Mouse (Mus musculus): ENCODE data around the gene Tmem200b.
A peak's percentile ranks its signal among the peaks of the same experiment; 100 is the strongest.

Gene Tmem200b

GRCm38 (mm10) chr4:131921461-131922346 is at the start of gene Tmem200b:
Tmem200b (plus strand) TSS chr4:131921771.
- no peak for DNase-seq (ENCODE audit: low read depth, low spot score)

- DNase-seq (ENCODE audit: low read depth, low spot score): no peak
These were observed 48.8 kb upstream of the Tmem200b start for GRCm38 (mm10) chr4:131872672-131873292.

- peak; percentile 95 for DNase-seq (ENCODE audit: low read depth, low spot score)
These were observed 48.0 kb upstream of the Tmem200b start, which contains the start of gene Srsf4 for GRCm38 (mm10) chr4:131873293-131874168. Srsf4 (plus strand) TSS chr4:131873617.

DNA sequence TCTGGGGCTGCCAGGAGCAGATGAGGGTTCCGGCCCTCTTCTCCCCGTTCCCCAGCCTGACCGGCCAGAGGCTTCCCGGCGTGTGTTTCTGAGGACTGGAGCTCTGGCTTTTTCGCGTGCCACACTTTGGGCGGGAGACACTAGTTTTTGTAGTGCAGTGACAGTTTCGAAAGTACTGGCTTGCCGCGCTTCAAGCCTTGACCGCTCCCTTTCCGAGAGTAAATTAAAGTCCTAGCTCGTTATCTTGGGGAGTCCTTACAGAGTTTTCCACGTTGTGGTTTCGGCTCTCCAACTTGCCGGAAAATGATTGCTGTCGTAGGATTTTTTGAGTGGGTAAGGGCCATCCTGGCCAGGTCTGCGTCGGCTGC is 47.4 kb upstream of the Tmem200b start:
- no peak for DNase-seq (ENCODE audit: low read depth, low spot score)

GRCm38 (mm10) chr4:131874567-131874966 is 47.0 kb upstream of the Tmem200b start:
- no peak for DNase-seq (ENCODE audit: low read depth, low spot score)

- no peak for DNase-seq (ENCODE audit: low read depth, low spot score)
These were observed 46.3 kb upstream of the Tmem200b start for GRCm38 (mm10) chr4:131875242-131875641.

GRCm38 (mm10) chr4:131876836-131877235 is 44.7 kb upstream of the Tmem200b start:
- DNase-seq (ENCODE audit: low read depth, low spot score): no peak

DNA sequence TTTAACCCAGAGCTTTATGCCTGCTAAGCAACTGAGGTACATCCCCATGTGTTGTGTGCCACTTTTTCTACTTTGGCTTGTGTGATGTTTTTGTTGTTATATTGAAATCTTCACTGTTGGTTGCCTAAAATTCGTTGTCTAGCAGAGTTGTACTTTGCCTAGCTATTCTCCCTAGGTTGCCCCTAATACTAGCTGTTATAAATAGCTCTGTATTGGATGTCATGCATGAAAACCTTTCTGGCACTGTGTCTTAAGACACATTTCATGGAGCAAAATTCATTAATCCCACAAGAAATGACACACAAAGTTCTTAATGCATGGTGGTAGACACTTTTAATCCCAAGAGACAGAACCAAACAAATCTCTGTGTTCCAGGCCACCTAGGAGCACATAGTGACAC is 41.9 kb upstream of the Tmem200b start:
- DNase-seq (ENCODE audit: low read depth, low spot score): no peak

DNA sequence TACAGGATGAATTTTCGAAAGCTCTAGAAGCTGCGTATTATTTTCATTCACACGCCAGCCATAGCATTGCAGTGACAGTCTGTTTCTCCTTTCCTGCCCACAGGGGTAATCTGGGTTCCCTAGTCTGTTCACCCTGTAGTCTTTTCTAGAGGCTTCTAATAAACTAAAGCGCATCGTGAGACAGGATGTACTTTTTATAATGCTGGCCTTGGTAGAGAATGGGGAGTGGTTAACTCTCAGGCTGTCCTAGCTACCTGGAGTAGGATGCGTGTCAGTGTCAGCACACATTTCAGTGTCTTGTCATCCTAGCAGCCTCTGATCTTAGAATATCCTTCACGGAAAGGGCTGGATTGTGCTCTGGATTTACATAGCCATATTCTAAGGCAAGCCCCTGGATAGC is 40.3 kb upstream of the Tmem200b start:
- no peak for DNase-seq (ENCODE audit: low read depth, low spot score)

DNA sequence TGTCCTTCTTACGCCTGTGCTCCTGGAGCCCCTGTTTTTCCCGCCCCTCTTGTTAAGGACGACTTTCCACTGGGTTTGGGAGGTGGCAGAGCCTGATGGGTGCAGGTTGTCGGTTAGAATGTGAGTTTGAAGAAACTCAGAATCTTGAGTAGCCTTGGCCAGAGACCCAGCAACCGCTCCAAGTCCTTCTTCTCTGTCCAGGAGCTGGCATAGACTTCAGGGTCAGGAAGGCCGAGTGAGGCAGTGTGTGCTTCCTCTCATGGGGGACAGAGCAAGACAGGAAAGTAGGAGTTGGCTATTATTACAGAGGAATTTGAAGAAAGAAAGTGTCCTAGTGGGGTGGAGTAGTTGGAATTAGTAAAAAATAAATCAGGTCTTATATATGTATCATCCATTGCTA is 38.0 kb upstream of the Tmem200b start:
- no peak for DNase-seq (ENCODE audit: low read depth, low spot score)

DNA sequence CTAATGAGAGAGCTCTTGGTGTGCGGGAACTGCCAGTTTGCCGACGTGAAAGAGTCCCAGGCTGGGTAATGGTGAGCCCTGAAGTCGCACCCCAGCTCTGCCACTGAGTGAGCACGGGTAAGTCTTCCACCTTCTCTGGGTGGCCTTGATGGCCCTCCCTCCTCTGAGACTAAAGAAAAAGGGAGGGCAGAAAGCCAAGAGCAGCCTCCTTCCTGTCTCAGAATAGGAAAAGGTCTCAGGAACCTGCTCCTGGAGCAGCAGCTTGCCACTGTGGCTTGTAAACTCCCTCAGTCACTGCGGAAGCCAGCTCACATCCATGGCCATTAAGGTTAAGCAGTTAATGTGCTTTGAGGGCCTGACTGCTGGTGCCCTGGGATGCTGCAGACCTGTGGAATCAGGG is 36.2 kb upstream of the Tmem200b start:
- DNase-seq (ENCODE audit: low read depth, low spot score): no peak

DNA sequence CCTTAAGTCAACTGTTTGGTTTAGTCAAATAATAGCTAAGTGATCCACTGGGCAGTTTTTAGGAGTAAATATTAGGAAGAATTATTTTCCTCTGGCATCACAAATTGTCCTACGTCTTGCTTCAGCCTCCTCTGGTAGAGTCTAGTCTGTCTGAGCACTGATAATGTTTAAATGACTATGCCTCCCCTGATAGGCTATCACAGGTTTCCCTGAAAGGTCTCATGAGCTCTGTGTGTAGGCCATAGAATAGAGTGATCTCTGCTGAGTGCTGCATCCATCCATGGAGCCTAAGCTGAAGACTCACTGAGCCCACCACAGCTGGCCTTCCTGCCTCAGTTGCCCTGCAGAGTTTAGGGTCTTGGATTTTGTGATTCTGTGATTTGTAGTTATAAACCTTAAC is 33.0 kb upstream of the Tmem200b start:
- DNase-seq (ENCODE audit: low read depth, low spot score): no peak

DNA sequence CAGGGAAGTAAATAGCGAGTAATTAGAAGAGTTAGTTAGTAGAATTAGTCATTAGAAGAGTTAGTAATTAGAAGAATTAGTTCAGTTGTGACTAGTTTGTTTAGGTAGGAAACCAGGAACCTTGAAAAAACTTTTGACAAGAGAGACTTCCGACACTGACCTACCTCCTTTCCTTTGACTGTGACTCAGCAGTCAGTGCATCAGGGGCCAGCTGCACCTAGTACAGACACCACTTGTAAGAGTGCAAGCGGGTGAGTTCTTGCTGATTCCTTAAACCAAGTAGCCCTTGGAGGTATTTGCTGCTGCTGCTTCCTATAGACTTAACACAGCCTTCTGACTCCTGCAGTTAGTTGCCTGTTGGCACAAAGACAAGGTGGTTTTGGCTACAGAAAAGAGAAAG is 30.9 kb upstream of the Tmem200b start:
- peak; percentile 33 for DNase-seq (ENCODE audit: low read depth, low spot score)

- DNase-seq (ENCODE audit: low read depth, low spot score): no peak
These were observed 24.5 kb upstream of the Tmem200b start for GRCm38 (mm10) chr4:131897109-131897508.

- DNase-seq (ENCODE audit: low read depth, low spot score): no peak
These were observed 23.8 kb upstream of the Tmem200b start for GRCm38 (mm10) chr4:131897787-131898186.

- no peak for DNase-seq (ENCODE audit: low read depth, low spot score)
These were observed 22.9 kb upstream of the Tmem200b start for GRCm38 (mm10) chr4:131898503-131899179.

- no peak for DNase-seq (ENCODE audit: low read depth, low spot score)
These were observed 22.4 kb upstream of the Tmem200b start for GRCm38 (mm10) chr4:131899180-131899554.

DNA sequence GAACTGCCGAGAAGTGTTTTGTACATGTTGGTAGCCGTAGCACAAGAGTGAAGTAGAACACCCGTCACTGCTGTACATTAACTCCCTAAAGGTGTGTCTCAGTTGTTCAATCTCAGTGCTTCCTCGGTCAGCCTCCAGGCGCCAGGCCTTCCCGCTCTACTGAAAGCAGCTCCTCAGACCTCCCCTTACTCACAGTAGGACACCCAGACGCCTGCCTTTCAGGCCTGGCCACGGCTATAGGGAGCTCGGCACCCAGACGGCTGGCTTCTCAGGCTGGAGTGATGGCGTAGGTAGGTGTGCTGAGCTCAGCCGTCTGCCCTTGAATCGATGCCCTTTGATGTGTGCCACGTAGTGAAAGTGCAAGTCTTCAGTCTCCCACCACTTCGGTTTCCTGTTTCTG is 20.5 kb upstream of the Tmem200b start:
- peak; percentile 69 for DNase-seq (ENCODE audit: low read depth, low spot score)

GRCm38 (mm10) chr4:131904478-131904877 is 17.1 kb upstream of the Tmem200b start:
- peak; percentile 71 for DNase-seq (ENCODE audit: low read depth, low spot score)

DNA sequence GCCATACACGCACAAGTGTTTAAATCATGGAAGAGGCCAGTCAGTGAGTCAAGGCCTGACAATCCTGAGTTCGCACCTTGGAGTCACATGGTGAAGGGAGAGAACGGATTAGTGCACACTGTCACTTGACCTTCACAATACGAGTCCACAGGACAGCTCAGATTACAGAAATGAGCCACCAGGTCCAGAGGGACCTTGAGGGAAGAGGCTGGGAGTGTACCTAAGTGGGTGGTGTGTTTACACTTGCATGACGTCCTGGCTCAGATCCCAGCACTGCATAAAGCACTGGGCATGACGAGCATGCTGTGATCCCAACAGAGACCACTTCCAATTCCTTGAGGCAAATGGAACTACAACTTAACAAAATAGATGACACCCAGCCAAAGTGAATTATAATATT is 15.1 kb upstream of the Tmem200b start:
- no peak for DNase-seq (ENCODE audit: low read depth, low spot score)

DNA sequence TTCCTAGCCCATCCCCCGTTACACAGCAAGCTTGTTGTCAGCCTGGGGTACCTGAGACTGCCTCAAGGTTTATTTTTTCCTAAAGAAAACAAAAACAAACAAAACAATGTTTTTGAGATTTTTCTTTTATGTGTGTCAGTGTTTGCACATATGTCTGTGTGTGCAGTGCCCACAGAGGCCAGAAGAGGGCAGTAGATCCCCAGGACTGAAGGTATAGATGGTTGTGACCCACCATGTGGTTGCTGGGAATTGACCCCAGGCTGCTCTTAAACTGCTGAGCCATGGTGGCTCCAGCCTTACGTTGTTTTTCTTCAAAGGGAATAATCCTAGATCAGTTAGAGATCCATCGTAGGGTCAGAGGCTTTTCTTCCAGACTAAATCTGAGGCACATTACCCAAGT is 13.7 kb upstream of the Tmem200b start:
- peak; percentile 71 for DNase-seq (ENCODE audit: low read depth, low spot score)
